Mouse (Mus musculus) kidney, embryonic 15.5 days (tissue): ENCODE results near the gene Cfap73. TPM values are rescaled to one million over a fixed set of nuclear protein-coding genes. Genes with fewer than 3 reads are reported as not detected.

ENCODE experiments used
- ATAC-seq: fragments of 200-750 bp; cut with Nextera tagmentation; replicated peaks from 2 replicates; pipeline ENCODE4 v1.8.0; 2017; ENCODE audit warnings: moderate TSS enrichment; ENCODE audit not compliant: low FRiP score
- H3K27ac ChIP-seq: fragments of 300-500 bp; sonication (generic); 2 replicates; pipeline ENCODE4 v1.5.1; 2015; ENCODE audit warnings: mild to moderate bottlenecking, inconsistent platforms
- H3K27me3 ChIP-seq: fragments of 300-500 bp; sonication (generic); 2 replicates; pipeline ENCODE4 v1.6.1; 2015; ENCODE audit warnings: inconsistent platforms
- H3K36me3 ChIP-seq: fragments of 300-500 bp; sonication (generic); 2 replicates; pipeline ENCODE4 v1.6.1; 2015; ENCODE audit warnings: inconsistent platforms
- H3K4me1 ChIP-seq: fragments of 300-500 bp; sonication (generic); 2 replicates; pipeline ENCODE4 v1.6.1; 2015; ENCODE audit warnings: inconsistent platforms
- H3K4me2 ChIP-seq: fragments of 300-500 bp; sonication (generic); 2 replicates; pipeline ENCODE4 v1.6.1; 2015; ENCODE audit warnings: moderate library complexity, mild to moderate bottlenecking, inconsistent platforms
- H3K4me3 ChIP-seq: fragments of 300-500 bp; sonication (generic); replicated peaks from 2 replicates; pipeline ENCODE4 v1.5.1; 2015; ENCODE audit warnings: mild to moderate bottlenecking, inconsistent platforms
- H3K9ac ChIP-seq: fragments of 300-500 bp; sonication (generic); 2 replicates; pipeline ENCODE4 v1.6.1; 2015; ENCODE audit warnings: mild to moderate bottlenecking, inconsistent platforms
- H3K9me3 ChIP-seq: fragments of 300-500 bp; sonication (generic); replicated peaks from 2 replicates; pipeline ENCODE4 v1.6.1; 2016; ENCODE audit warnings: inconsistent platforms
- WGBS: fragments of 180-500 bp; shearing (Covaris S2); methylation state at CpG from one replicate; pipeline ENCODE4 v1.1.7; 2015; ENCODE audit warnings: mixed read lengths; 5-methylcytosine and 5-hydroxymethylcytosine counted together
- polyA plus RNA-seq: library from polyadenylated mRNA; unstranded; fragments of >200 nt; fragmentation: Nextera tagmentation; extraction: Ambion mirVana; gene quantifications from 2 replicates; pipeline ENCODE4 v1.2.1, GENCODE M21; 2015

The Cfap73 gene
- polyA plus RNA-seq, 1 experiment from 2014 or later, result not detected

DNA sequence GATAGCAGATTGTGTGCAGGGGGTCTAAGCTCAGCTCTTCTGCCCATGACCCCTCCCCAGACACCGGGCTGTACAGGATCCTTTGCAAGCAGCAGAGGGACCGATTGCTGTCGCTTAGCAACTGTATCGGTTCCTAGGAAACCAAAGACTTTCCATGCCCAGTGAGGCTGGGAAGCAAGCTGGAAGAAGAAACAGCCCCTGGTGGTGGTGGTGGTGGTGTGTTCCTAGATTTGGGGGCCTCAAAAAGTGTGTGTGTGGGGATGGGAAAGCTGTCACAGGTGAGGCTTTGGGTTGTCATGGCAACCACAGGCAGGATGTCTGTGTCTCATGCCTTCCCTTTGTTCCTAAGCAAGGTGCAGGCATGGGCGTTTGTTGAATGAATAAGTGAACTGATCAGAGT lies 26.8 kb upstream of the Cfap73 start:
- H3K4me3 ChIP-seq, result no peak overlapping the region
- H3K4me1 ChIP-seq, result no peaks in the 10 kb centered on the region
- H3K9ac ChIP-seq, result no peak overlapping the region
- no peak overlapping the region for H3K27ac ChIP-seq
- ATAC-seq, result no peak
- H3K4me2 ChIP-seq, result no peak overlapping the region
- H3K27me3 ChIP-seq, result peaks cover 20% of the 10 kb centered on the region; the same call in 1 of the 2 replicates
- WGBS, result 55% methylated on average over 5 of the region's 5 CpGs
- H3K36me3 ChIP-seq, result no peaks in the 10 kb centered on the region
- H3K9me3 ChIP-seq, result no peaks in the 10 kb centered on the region

DNA sequence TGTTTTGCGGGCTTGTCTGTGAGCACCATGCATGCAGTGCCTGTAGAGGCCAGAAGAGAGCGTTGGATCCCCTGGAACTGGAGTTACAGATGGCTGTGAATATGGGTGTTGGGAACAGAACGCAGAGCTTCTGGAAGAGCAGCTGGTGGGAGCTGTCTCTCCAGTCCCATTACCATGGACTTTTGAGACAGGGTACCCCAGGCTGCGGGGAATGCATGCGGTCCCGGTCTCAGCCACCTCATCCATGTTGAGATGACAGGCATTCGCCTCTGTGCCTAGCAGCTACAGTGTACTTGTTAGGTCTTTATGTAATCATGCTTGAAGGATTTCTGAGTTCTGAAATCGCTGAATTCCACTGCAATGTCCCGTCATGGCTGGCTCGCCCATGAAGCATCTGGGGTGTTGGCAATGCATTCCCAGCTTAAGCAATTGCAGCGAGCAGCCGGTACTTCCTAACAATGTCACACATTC lies 22.3 kb upstream of the Cfap73 start:
- Histone ChIP-seq H3K4me2 (no peak overlapping the region), H3K9ac (no peak overlapping the region), H3K4me1 (no peaks in the 10 kb centered on the region), H3K27ac (no peak overlapping the region), H3K27me3 (peaks cover 27% of the 10 kb centered on the region), H3K36me3 (no peaks in the 10 kb centered on the region), H3K9me3 (no peaks in the 10 kb centered on the region), H3K4me3 (no peak overlapping the region)
- ATAC-seq, result no peak
- 88% methylated on average over 12 of the region's 12 CpGs for WGBS

DNA sequence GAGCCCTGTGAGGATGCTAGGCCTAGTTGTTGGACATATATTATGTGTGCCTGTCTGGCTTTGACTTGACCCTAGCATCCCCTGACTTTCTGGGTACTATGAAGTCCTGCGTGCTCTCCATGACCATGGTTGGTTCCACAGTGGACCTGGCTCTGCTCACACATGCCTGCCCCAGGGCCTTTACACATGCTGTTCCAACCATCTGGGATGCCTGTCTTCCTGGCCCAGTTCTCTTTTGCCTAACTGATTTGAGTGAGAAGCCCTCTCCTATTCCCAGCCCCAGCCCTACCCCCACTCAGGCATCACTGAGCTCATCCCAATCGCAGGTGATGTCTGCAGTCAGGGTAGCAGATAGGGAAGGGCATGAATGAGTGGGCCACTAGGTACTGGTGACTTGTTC lies 19.8 kb upstream of the Cfap73 start:
- ATAC-seq, result no peak
- Histone ChIP-seq H3K4me2 (no peak overlapping the region), H3K4me1 (peaks cover 8% of the 10 kb centered on the region), H3K9ac (no peak overlapping the region), H3K4me3 (no peak overlapping the region), H3K36me3 (no peaks in the 10 kb centered on the region), H3K9me3 (no peaks in the 10 kb centered on the region), H3K27ac (no peak overlapping the region), H3K27me3 (peaks cover 50% of the 10 kb centered on the region)
- WGBS, result 85% methylated on average over 2 of the region's 2 CpGs

DNA sequence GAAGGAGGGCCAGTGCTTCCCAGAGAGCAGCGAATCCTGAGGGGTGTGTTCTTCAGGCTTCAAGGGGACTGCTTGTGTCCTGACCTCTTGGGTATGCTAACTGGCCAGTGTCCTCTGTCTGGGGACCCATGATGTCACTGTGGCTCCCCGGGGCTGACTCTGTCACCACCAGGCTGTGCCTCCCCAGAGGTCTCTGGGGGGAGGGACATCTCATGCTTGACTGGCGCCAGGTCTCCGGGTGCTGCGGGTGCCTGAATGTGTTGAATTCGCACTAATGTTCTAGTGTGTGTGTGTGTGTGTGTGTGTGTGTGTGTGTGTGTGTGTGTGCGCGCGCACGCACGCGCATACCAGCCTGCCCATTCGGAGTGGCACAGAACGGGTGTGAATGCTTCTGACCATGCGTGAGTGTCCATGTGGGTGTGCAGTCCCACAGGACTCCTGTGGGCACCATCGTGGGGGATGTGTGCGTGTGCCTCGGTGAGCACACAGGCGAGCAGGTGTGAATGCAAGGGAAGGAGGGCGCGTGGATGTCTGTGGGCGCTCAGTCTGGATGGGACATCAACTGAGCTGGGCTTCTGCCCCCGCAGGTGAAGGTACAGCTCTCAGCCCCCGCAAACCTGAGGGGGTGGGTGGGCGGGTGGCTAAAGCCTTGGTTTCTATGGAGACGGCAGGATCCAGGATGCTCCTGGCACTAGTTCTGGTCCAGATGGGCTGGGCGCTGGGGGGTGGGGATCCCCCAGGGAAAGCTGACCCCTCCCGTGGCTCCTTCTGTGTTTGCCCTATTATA lies 19.1 kb upstream of the Cfap73 start:
- Histone ChIP-seq H3K9me3 (no peaks in the 10 kb centered on the region), H3K4me3 (no peak overlapping the region), H3K27ac (no peak overlapping the region), H3K4me2 (no peak overlapping the region), H3K4me1 (peaks cover 16% of the 10 kb centered on the region), H3K27me3 (peaks cover 55% of the 10 kb centered on the region), H3K9ac (no peak overlapping the region), H3K36me3 (no peaks in the 10 kb centered on the region)
- WGBS, result 80% methylated on average over 28 of the region's 28 CpGs
- ATAC-seq, result no peak

DNA sequence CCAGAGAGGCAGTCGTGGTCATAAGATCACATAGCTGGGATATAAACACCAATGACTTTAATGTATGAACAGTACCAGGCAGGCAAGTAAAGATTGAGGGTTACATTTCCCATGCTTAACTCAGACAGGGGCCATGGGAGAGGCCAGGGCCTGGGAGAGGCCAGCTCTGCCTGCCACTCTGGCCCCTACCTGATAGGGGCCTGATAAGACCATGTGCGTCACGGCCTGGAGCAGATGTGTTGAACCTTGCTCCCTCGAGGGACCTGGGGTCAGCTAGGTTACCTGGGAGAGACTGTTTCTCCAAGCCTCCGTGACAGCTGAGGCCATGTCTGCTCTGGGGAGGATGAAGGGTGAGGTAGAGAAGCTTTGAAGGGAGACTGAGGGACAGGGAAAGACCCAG lies 17.2 kb upstream of the Cfap73 start:
- no peak overlapping the region for H3K9ac ChIP-seq
- no peak overlapping the region for H3K4me2 ChIP-seq
- WGBS, result 56% methylated on average over 5 of the region's 5 CpGs
- no peak for ATAC-seq
- peaks cover 20% of the 10 kb centered on the region for H3K4me1 ChIP-seq
- no peak overlapping the region for H3K4me3 ChIP-seq
- no peak overlapping the region for H3K27ac ChIP-seq
- H3K36me3 ChIP-seq, result no peaks in the 10 kb centered on the region
- H3K27me3 ChIP-seq, result peaks cover 61% of the 10 kb centered on the region
- no peaks in the 10 kb centered on the region for H3K9me3 ChIP-seq

DNA sequence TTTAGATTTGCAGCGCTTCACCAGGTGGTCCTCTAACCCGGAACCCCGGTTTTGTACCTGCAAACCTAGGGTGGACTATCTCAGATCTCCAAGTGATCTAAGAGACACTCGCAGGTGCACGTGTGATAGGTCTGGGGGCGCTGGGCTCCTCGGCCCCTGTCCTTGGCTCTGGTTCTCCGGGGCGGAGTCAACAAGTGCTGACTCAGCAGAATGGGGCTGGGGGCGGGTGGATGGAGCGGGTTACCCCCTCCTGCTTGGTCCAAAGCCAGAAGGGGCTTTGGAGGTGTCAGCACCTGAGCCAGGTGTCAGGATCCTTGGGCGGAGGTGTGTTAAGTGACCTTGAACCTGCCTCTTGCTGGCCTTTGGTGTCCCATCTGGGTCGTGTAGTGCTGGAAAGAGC lies 15.9 kb upstream of the Cfap73 start:
- peaks cover 62% of the 10 kb centered on the region for H3K27me3 ChIP-seq
- no peak overlapping the region for H3K27ac ChIP-seq
- no peak overlapping the region for H3K4me3 ChIP-seq
- H3K36me3 ChIP-seq, result no peaks in the 10 kb centered on the region
- 23% methylated on average over 13 of the region's 13 CpGs for WGBS
- H3K4me1 ChIP-seq, result peaks cover 20% of the 10 kb centered on the region
- H3K9ac ChIP-seq, result no peak overlapping the region
- ATAC-seq, result no peak
- H3K4me2 ChIP-seq, result no peak overlapping the region
- H3K9me3 ChIP-seq, result no peaks in the 10 kb centered on the region

DNA sequence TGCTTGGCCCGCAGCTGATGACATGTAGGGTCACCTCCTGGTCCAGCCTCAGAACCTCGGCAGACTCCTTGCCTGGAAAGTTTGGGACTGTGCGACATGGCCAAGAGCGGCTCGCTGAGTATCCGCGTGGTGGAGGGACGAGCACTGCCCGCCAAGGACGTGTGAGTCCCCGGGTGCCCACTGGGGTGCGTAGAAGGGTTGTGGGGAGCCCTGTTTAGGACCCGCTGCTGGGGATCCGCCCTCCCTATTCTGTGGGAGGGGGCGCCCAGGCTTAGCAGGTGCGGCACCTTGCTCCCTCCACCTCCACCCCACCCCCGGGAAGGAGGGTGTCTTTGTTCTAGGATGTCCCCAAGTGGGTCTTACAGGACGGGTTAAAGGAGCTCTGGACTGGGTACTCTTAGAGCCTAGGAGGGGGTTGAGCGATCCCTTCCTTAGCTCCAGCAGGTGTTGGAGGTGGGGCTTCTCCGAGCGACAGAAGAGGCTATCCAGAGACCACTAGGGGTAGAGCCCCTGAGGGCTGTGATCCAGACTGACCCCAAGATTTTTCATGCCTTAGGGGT lies 15.4 kb upstream of the Cfap73 start:
- H3K9ac ChIP-seq, result peak overlapping the region; percentile 33; the same call in 1 of the 2 replicates
- peak; percentile 61 for ATAC-seq

DNA sequence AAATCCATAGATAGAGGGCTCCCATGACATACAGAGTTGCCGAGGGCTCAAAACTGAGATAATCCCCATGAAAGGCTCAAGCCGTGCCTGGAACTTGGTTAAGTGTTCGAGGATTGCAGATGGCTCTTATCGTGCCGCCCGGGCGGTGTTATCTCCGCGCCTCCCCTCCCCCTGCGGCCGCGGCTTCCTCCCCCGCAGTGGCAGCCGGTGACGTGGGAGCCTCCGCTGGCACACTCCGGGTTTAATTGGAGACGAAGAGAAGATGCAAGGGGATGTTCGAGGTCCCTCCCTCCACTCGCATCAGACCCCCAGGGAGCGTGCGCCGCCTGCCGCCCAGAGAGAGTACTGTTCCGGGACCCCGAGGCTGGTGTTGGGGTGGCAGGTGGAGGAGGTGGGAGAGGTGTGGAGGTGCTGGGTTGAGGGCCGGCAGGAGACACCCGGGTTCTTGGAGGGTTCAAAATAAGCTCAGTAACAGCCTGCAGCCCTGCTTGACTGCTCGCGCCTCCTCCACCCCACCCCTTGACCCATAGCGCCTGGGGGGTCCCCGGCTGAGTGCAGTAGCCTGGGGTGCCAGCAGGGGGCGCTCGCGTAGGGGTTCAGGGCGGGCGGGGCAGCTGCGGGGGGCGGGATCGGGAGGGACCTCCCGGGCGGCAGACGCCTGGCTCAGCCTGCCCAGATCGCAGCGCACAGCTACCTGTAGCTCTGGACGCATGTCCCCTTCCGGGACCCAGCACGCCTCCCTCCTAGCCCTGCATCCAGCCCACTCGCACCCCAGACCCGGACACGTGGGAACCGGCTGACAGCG lies 14.7 kb upstream of the Cfap73 start, which contains the start of gene Rasal1:
Rasal1 (plus strand) TSS at position 244 of the 805 bp plus-strand sequence.
- H3K9me3 ChIP-seq, result no peaks in the 10 kb centered on the region
- WGBS, result under 1% methylated on average over 51 of the region's 53 CpGs
- H3K27ac ChIP-seq, result no peak within 1 kb of the TSS
- H3K27me3 ChIP-seq, result peaks cover 62% of the 10 kb centered on the region
- peak within 1 kb of the TSS; percentile 34 for H3K4me3 ChIP-seq
- peaks cover 24% of the 10 kb centered on the region for H3K4me1 ChIP-seq
- peak within 1 kb of the TSS; percentile 61 for H3K4me2 ChIP-seq
- peak within 1 kb of the TSS; percentile 33; the same call in 1 of the 2 replicates for H3K9ac ChIP-seq
- H3K36me3 ChIP-seq, result no peaks in the 10 kb centered on the region
- peak; percentile 65 for ATAC-seq

More for the DNA sequence above, 15.4 kb upstream of the Cfap73 start:
- peak overlapping the region; percentile 34 for H3K4me3 ChIP-seq
- peaks cover 20% of the 10 kb centered on the region for H3K4me1 ChIP-seq
- H3K27ac ChIP-seq, result no peak overlapping the region
- no peaks in the 10 kb centered on the region for H3K36me3 ChIP-seq
- H3K27me3 ChIP-seq, result peaks cover 62% of the 10 kb centered on the region
- WGBS, result 3% methylated on average over 21 of the region's 21 CpGs
- peak overlapping the region; percentile 61 for H3K4me2 ChIP-seq
- no peaks in the 10 kb centered on the region for H3K9me3 ChIP-seq

DNA sequence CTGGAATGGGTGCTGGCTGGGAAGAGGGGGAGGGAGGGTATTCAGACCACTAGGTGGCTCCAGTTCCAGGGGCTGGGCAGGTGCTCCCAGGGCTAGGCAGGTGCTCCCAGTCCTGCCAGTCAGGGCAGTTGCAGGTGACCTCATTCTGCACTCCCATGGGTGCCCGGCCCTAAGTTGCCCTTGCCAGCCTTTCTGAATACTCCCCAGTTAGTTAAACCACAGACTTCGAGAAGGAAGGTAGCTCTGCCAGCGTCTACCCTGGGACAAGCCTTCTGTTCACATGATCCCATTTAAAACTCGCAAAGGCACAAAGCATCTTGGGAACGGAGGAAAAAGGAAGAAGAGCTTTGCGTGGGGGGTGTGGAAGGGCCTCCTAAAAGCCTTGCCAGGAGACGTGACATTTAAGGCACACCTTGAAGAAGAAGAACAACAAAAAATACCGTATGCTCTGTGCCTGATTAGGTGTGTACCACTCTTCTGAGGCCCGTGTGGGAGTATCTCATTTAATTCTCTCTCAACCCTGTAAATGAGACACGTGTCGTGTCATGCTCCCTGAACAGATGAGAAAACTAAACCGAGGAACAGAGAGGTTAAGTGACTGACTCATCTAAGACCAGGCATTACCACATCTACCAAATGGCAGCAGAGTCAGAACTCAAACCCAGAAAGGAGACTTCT lies 13.9 kb upstream of the Cfap73 start:
- no peaks in the 10 kb centered on the region for H3K9me3 ChIP-seq
- 23% methylated on average over 12 of the region's 12 CpGs for WGBS
- H3K9ac ChIP-seq, result no peak overlapping the region
- no peak for ATAC-seq
- peaks cover 28% of the 10 kb centered on the region for H3K4me1 ChIP-seq
- peak overlapping the region; percentile 61 for H3K4me2 ChIP-seq
- H3K36me3 ChIP-seq, result no peaks in the 10 kb centered on the region
- H3K4me3 ChIP-seq, result peak overlapping the region; percentile 34; the same call in 1 of the 2 replicates
- peaks cover 62% of the 10 kb centered on the region for H3K27me3 ChIP-seq
- no peak overlapping the region for H3K27ac ChIP-seq

DNA sequence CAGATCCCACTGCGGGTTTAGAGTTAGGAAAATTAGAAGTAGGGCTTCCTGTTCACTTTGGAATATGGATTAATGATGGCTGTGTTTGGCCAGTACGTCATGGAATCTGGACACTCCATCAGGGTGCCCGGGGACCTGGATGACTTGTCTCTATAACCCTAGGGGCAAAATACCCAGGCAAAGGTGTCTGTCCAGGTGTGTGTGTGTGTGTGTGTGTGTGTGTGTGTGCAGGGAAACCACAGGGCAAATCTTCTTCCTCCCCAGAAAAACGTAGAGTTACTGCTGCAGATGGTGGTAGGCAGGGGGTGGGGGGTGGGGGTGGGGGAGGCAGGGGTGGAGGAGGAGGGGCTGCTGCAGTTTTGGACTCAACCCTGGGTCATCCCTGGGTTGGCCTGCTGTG lies 13.3 kb upstream of the Cfap73 start:
- peaks cover 28% of the 10 kb centered on the region for H3K4me1 ChIP-seq
- H3K4me3 ChIP-seq, result no peak overlapping the region
- 61% methylated on average over 4 of the region's 4 CpGs for WGBS
- ATAC-seq, result no peak
- H3K4me2 ChIP-seq, result no peak overlapping the region
- no peak overlapping the region for H3K27ac ChIP-seq
- H3K9me3 ChIP-seq, result no peaks in the 10 kb centered on the region
- H3K27me3 ChIP-seq, result peaks cover 56% of the 10 kb centered on the region
- H3K9ac ChIP-seq, result no peak overlapping the region
- no peaks in the 10 kb centered on the region for H3K36me3 ChIP-seq

DNA sequence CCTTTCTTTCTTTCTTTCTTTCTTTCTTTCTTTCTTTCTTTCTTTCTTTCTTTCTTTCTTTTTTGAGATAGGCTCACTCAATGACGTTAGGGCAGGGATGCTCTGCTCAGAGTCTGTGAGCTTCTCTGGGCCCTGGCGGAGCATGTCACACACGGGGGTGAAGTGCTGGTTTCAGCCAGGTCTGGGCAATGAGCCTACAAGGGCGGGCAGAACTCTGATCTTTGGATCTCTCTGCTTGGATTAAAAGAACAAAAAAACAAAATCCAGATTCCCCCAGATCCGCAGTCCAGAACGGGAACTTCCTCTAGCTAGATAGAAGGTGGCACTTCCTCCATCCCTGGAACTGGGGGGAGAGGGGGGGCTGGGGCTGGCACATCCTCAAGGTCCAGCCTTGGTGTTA lies 11.8 kb upstream of the Cfap73 start:
- no peak overlapping the region for H3K27ac ChIP-seq
- WGBS, result 59% methylated on average over 6 of the region's 6 CpGs
- H3K27me3 ChIP-seq, result peaks cover 45% of the 10 kb centered on the region
- H3K9me3 ChIP-seq, result no peaks in the 10 kb centered on the region
- H3K4me1 ChIP-seq, result peaks cover 28% of the 10 kb centered on the region
- H3K4me2 ChIP-seq, result no peak overlapping the region
- no peak overlapping the region for H3K4me3 ChIP-seq
- no peaks in the 10 kb centered on the region for H3K36me3 ChIP-seq
- no peak overlapping the region for H3K9ac ChIP-seq
- no peak for ATAC-seq
